Mouse (Mus musculus) E14TG2a.4 (cell line): ENCODE measurements at regions not wholly inside any gene's neighbourhood (a gene's known extent, or its start where the extent isn't known, plus 50 kb on each side); places are given as distances from the start of the nearest gene placed in this dataset.

Experiments
- CTCF ChIP-seq: conservative IDR thresholded peaks from 2 replicates; pipeline ENCODE4 v1.5.1; 2014; ENCODE audit warnings: low read length
- NANOG ChIP-seq: IDR thresholded peaks from 2 replicates; pipeline ENCODE4 v1.6.1; 2014; ENCODE audit warnings: borderline replicate concordance, low read length, mixed read lengths

DNA sequence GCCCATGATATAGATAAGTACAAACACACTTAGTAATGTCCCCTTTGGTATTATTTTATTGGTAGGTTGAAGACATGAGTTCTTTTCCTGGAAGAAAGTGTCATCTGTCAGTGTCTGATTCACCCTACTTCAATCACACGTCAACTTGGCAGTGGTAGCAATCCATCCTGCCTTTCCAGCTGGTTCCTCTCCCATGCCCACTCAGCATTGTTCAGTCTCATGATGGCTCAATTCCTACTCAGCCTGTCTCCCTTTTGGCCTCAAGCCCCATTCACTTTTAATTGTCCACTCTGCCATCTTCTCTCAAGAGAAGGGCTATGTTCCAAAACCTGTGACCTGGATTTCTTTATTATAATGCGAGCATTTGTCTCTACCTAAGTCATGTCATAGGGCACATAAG lies 474.4 kb upstream of the Htr2a start:
- TF ChIP-seq CTCF (no peak), NANOG (no peak)
